Mouse (Mus musculus) CH12.LX (cell line): ENCODE data around the gene Ppp1r27. TPM values are rescaled to one million over a fixed set of nuclear protein-coding genes. Genes with fewer than 3 reads are reported as not detected.

ENCODE experiments used
- DNase-seq: peaks from one replicate; pipeline ENCODE4 v3.0.0-alpha.2; 2013; ENCODE audit errors: extremely low read depth
- H3K27ac ChIP-seq: 2 replicates; pipeline ENCODE4 v1.5.1; 2012; ENCODE audit warnings: low read depth, mild to moderate bottlenecking, control low read depth, moderate library complexity; ENCODE audit not compliant: insufficient read depth
- H3K27me3 ChIP-seq: replicated peaks from 2 replicates; pipeline ENCODE3; 2012; ENCODE audit warnings: inconsistent platforms
- H3K36me3 ChIP-seq, 2 experiments: replicated peaks in 1 of 2; 2 replicates each; pipeline versions ENCODE3 to v1.6.1; 2012; ENCODE audit warnings: inconsistent platforms in 1 of 2, low read length in 1 of 2, mild to moderate bottlenecking in 1 of 2, mixed read lengths in 1 of 2, moderate library complexity in 1 of 2; ENCODE audit not compliant: control insufficient read depth in 1 of 2, insufficient read depth in 1 of 2
- H3K4me1 ChIP-seq, 2 experiments: 2 replicates each; pipeline ENCODE4 v1.6.1; 2012; ENCODE audit warnings: inconsistent platforms in 1 of 2, moderate library complexity in 1 of 2; ENCODE audit not compliant: insufficient read depth in 2 of 2, control insufficient read depth in 1 of 2
- H3K4me2 ChIP-seq: 2 replicates; pipeline ENCODE4 v1.6.1; 2012; ENCODE audit warnings: low read depth, mild to moderate bottlenecking, control low read depth; ENCODE audit not compliant: poor library complexity, insufficient read depth, severe bottlenecking
- H3K4me3 ChIP-seq, 3 experiments: fragments of 150-350 bp in 1 of 3; sonication (generic) in 1 of 3; replicated peaks in 1 of 3; 2 replicates each; pipeline versions ENCODE3 to v1.5.1; 2011 to 2012; ENCODE audit warnings: low read depth in 2 of 3, low read length in 2 of 3, mild to moderate bottlenecking in 2 of 3, moderate library complexity in 2 of 3, control low read depth in 1 of 3, improper control_type of control experiment in 1 of 3, inconsistent platforms in 1 of 3, mixed read lengths in 1 of 3; ENCODE audit not compliant: poor library complexity in 1 of 3
- H3K79me2 ChIP-seq: replicated peaks from 2 replicates; pipeline ENCODE4 v1.6.1; 2012; ENCODE audit warnings: mild to moderate bottlenecking, moderate library complexity; ENCODE audit not compliant: control insufficient read depth, poor library complexity, insufficient read depth, severe bottlenecking; ENCODE audit errors: extremely low read depth
- H3K9ac ChIP-seq: 2 replicates; pipeline ENCODE4 v1.6.1; 2012; ENCODE audit warnings: low read depth, mild to moderate bottlenecking, control low read depth, moderate library complexity; ENCODE audit not compliant: insufficient read depth
- H3K9me3 ChIP-seq: replicated peaks from 2 replicates; pipeline ENCODE3; 2012; ENCODE audit warnings: low read length, inconsistent platforms, mixed read lengths
- CHD1 ChIP-seq: IDR thresholded peaks from 2 replicates; pipeline ENCODE4 v1.6.1; 2012; ENCODE audit warnings: low read depth, low read length, improper control_type of control experiment, inconsistent platforms
- CTCF ChIP-seq, 2 experiments: IDR thresholded peaks in 1 of 2; conservative IDR thresholded peaks in 1 of 2; 2 replicates each; pipeline ENCODE4 v1.5.1; 2011 to 2012; ENCODE audit warnings: low read depth in 2 of 2, low read length in 2 of 2, improper control_type of control experiment in 1 of 2, inconsistent platforms in 1 of 2, mild to moderate bottlenecking in 1 of 2, moderate library complexity in 1 of 2
- E2F4 ChIP-seq: IDR thresholded peaks from 2 replicates; pipeline ENCODE4 v1.6.1; 2011; ENCODE audit warnings: low read depth, low read length, improper control_type of control experiment; ENCODE audit not compliant: insufficient replicate concordance
- EP300 ChIP-seq: IDR thresholded peaks from 2 replicates; pipeline ENCODE4 v1.6.1; 2011; ENCODE audit warnings: low read length, improper control_type of control experiment
- GABPA ChIP-seq: IDR thresholded peaks from 2 replicates; pipeline ENCODE4 v1.6.1; 2012; ENCODE audit warnings: low read depth, low read length, improper control_type of control experiment, inconsistent platforms; ENCODE audit not compliant: insufficient replicate concordance
- HCFC1 ChIP-seq: IDR thresholded peaks from 2 replicates; pipeline ENCODE4 v1.6.1; 2012; ENCODE audit warnings: low read depth, mild to moderate bottlenecking, inconsistent platforms, low read length, improper control_type of control experiment
- IRF4 ChIP-seq: IDR thresholded peaks from 2 replicates; pipeline ENCODE4 v1.6.1; 2014; ENCODE audit warnings: low read depth, mild to moderate bottlenecking, inconsistent platforms, low read length, improper control_type of control experiment
- JUND ChIP-seq: conservative IDR thresholded peaks from 2 replicates; pipeline ENCODE4 v1.6.1; 2011; ENCODE audit warnings: low read depth, low read length, improper control_type of control experiment
- KAT2A ChIP-seq: IDR thresholded peaks from 2 replicates; pipeline ENCODE4 v1.6.1; 2012; ENCODE audit warnings: low read length, improper control_type of control experiment, inconsistent platforms; ENCODE audit not compliant: insufficient replicate concordance
- MAFK ChIP-seq: IDR thresholded peaks from 2 replicates; pipeline ENCODE4 v1.6.1; 2011; ENCODE audit warnings: low read length, improper control_type of control experiment; ENCODE audit not compliant: insufficient replicate concordance
- MAX ChIP-seq: IDR thresholded peaks from 2 replicates; pipeline ENCODE4 v1.6.1; 2011; ENCODE audit warnings: low read length, improper control_type of control experiment
- MYC ChIP-seq: IDR thresholded peaks from 2 replicates; pipeline ENCODE4 v1.6.1; 2011; ENCODE audit warnings: low read depth, mild to moderate bottlenecking, improper control_type of control experiment, low read length
- NELFE ChIP-seq: IDR thresholded peaks from 2 replicates; pipeline ENCODE4 v1.6.1; 2011; ENCODE audit warnings: low read depth, low read length, improper control_type of control experiment
- NRF1 ChIP-seq: IDR thresholded peaks from 2 replicates; pipeline ENCODE4 v1.6.1; 2014; ENCODE audit warnings: low read depth, mild to moderate bottlenecking, inconsistent platforms, low read length, improper control_type of control experiment, moderate library complexity
- RAD21 ChIP-seq: IDR thresholded peaks from 2 replicates; pipeline ENCODE4 v1.6.1; 2011; ENCODE audit warnings: low read depth, mild to moderate bottlenecking, low read length, improper control_type of control experiment, moderate library complexity
- RCOR1 ChIP-seq: conservative IDR thresholded peaks from 2 replicates; pipeline ENCODE4 v1.6.1; 2012; ENCODE audit warnings: low read depth, mild to moderate bottlenecking, inconsistent platforms, low read length, improper control_type of control experiment
- TCF12 ChIP-seq: IDR thresholded peaks from 2 replicates; pipeline ENCODE4 v1.6.1; 2014; ENCODE audit warnings: low read depth, mild to moderate bottlenecking, inconsistent platforms, low read length, improper control_type of control experiment
- UBTF ChIP-seq: IDR thresholded peaks from 2 replicates; pipeline ENCODE4 v1.6.1; 2012; ENCODE audit warnings: low read depth, mild to moderate bottlenecking, inconsistent platforms, low read length, improper control_type of control experiment, moderate library complexity
- USF1 ChIP-seq: IDR thresholded peaks from 2 replicates; pipeline ENCODE4 v1.6.1; 2014; ENCODE audit warnings: low read depth, mild to moderate bottlenecking, inconsistent platforms, low read length, improper control_type of control experiment
- USF2 ChIP-seq: conservative IDR thresholded peaks from 2 replicates; pipeline ENCODE4 v1.6.1; 2011; ENCODE audit warnings: low read depth, low read length, improper control_type of control experiment
- ZC3H11A ChIP-seq: IDR thresholded peaks from 2 replicates; pipeline ENCODE4 v1.6.1; 2012; ENCODE audit warnings: low read depth, mild to moderate bottlenecking, inconsistent platforms, low read length, improper control_type of control experiment
- ZMIZ1 ChIP-seq: IDR thresholded peaks from 2 replicates; pipeline ENCODE4 v1.6.1; 2012; ENCODE audit warnings: low read depth, mild to moderate bottlenecking, inconsistent platforms, low read length, improper control_type of control experiment
- dilution Hi-C: fragments of 300-500 bp; cut with MboI; formaldehyde crosslinking; loops from 2 replicates; pipeline ENCODE4 v1.14.3; 2020; ENCODE audit warnings: low sequenced_read_pairs; ENCODE audit not compliant: extremely low pct_unique_long_range_greater_than_20kb, extremely low pct_ligation_motif_present
- in situ Hi-C: fragments of 300-500 bp; cut with MboI; formaldehyde crosslinking; loops from 3 replicates; pipeline ENCODE4 v1.14.3; 2019; ENCODE audit warnings: low sequenced_read_pairs, low pct_ligation_motif_present, low pct_unique_long_range_greater_than_20kb, mixed read lengths
- polyA plus RNA-seq: library from polyadenylated mRNA; unstranded; fragments of >175 nt; gene quantifications from 2 replicates; pipeline ENCODE4 v1.2.1, GENCODE M21; 2012; ENCODE audit warnings: low read depth; ENCODE audit not compliant: insufficient read length
- total RNA-seq, 2 experiments: library from RNA; depleted of rRNA; stranded (reverse); fragments of 300-350 nt in 1 of 2; fragments of >200 nt in 1 of 2; gene quantifications; 2 replicates each; pipeline ENCODE4 v1.2.3; 2012 to 2014

Gene Ppp1r27
- total and polyA plus RNA-seq, 3 experiments, result not detected

DNA sequence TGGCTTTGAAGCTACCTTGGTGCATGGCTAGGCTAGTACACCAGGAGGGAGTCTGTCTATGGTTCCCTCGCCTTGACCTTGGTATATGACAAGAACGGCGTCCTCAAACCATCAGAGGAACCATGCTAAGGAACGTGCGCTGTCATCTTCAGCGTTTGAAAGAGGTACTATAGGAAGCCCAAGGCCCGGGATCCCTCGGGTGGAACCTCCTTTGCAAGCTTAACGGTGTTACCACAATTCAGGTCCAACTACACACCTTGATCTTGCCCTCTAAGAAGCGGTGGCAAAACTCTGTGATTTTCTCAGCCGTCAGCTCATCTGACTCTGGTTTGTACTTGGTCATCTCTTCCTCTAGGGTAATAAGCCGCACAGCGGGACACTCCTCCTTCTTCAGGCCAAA, 12.0 kb upstream of the Ppp1r27 start:
- no peak overlapping the region for H3K4me3 ChIP-seq
- peaks cover 0 to 8% of the 10 kb centered on the region in 2 experiments; a peak in 1 of 4 replicates for H3K4me1 ChIP-seq
- no peak overlapping the region for H3K27ac ChIP-seq
- H3K79me2 ChIP-seq, result peaks cover 11% of the 10 kb centered on the region
- DNase-seq, result no peak
- no peaks in the 10 kb centered on the region for H3K9me3 ChIP-seq
- dilution Hi-C loops (no loop called here), in situ Hi-C loops (loop anchor here (5.0 kb wide), 1 partner anchor 76 kb away; no protein-coding TSS in a partner anchor)
- no peak overlapping the region for H3K4me2 ChIP-seq
- H3K36me3 ChIP-seq, result peaks cover 78 to 89% of the 10 kb centered on the region in 2 experiments
- no peak for TF ChIP-seq GABPA
- TF ChIP-seq MYC, result no peak
- TF ChIP-seq UBTF, result no peak
- TF ChIP-seq USF1, result no peak
- TF ChIP-seq IRF4, result no peak
- TF ChIP-seq MAX, result no peak
- no peak for TF ChIP-seq JUND
- H3K9ac ChIP-seq, result no peak overlapping the region
- H3K27me3 ChIP-seq, result no peaks in the 10 kb centered on the region

- no peak for DNase-seq
- TF ChIP-seq MAX (no peak), EP300 (no peak), NELFE (no peak), MAFK (no peak), ZC3H11A (no peak), E2F4 (no peak), GABPA (no peak), KAT2A (no peak), CTCF (conservative IDR thresholded peaks at IDR 0.05 in 1 of 2, IDR thresholded peaks at IDR 0.05 in 1 of 2; ENCODE audit: low read depth in 2 of 2, low read length in 2 of 2) (no peak), HCFC1 (no peak), RCOR1 (no peak), ZMIZ1 (no peak; the same call in 1 of the 2 replicates), TCF12 (no peak), NRF1 (no peak), IRF4 (no peak), USF2 (no peak), CHD1 (no peak), RAD21 (no peak)
- TF ChIP-seq, all 38 proteins: peak for 0
- Histone ChIP-seq H3K36me3 (peaks cover 61 to 71% of the 10 kb centered on the region in 2 experiments), H3K4me2 (no peak overlapping the region), H3K4me3 (no peak overlapping the region), H3K4me1 (0 out of 4 replicates have a peak, but pooled peaks cover 0 to 2% of the 10 kb centered on the region in 2 experiments), H3K9me3 (peaks cover 4% of the 10 kb centered on the region), H3K9ac (no peak overlapping the region), H3K27me3 (no peaks in the 10 kb centered on the region), H3K27ac (no peak overlapping the region), H3K79me2 (0 out of 2 replicates have a peak, but pooled peaks cover 2% of the 10 kb centered on the region)
- in situ Hi-C loops, result loop anchor here (5.0 kb wide), 1 partner anchor 74 kb away; no protein-coding TSS in a partner anchor
- dilution Hi-C loops, result no loop called here
Observed at GRCm38 (mm10) chr11:120560952-120561728, 10.2 kb upstream of the Ppp1r27 start.
